Mouse (Mus musculus) thymus, postnatal 36 days (tissue): ENCODE data around the gene Acot4.
"Not testable (repeated sequence)": the region's sequence is repeated elsewhere in the genome, so short reads cannot be mapped to it uniquely, and the experiment has no call there.

Source experiments
- DNase-seq, 2 experiments: peaks; one replicate each; pipeline ENCODE4 v3.0.0; 2022; ENCODE audit warnings: mixed read lengths in 2 of 2

Gene Acot4

DNA sequence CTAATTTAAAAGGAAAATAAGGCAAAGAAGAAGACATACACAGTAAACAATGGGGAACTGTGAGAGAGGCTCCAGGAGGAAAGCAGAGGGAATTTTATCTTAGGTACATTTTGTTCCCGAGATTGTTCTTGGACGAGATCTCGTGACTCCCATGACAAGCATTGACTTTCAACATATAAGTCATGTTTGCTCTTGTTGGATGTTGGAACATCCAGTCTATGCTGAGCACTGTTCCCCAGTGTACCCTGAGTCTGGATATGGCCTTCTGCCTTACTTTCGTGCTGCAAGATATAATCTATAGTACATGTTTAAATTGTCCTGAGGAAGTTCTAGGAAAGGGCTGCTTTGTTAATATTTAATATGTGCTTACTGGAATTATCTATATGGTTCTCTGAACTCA lies 46.4 kb downstream of the Acot4 start:
- no peak for DNase-seq

DNA sequence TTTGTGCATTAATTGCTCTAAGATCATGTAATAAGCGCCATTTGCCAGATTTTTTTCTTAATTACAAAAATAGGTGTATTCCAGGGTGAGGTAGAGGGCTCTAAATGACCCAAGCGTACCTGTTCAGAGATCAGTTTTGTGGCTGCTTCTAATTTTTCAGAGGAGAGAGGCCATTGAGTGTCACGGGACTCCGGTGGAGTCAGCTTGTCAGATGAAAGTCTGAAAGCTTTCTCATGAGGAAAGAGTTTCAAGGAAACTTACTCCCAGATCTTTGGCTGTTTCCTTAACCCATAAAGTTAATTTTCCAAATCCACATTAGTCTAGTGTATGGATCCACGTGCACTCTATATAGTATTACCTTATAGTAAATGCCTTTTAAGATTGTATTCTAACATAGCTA lies 56.5 kb downstream of the Acot4 start:
- DNase-seq: not testable (repeated sequence)
